Mouse (Mus musculus) effector memory CD4-positive, alpha-beta T cell, adult 7 months (primary cell): Measurements from ENCODE around the gene Tdrd12. TPM values are rescaled to one million over a fixed set of nuclear protein-coding genes. Genes with fewer than 3 reads are reported as not detected.

Experiments used
- polyA plus RNA-seq: library from polyadenylated mRNA; unstranded; fragments of 100-300 nt; shearing (Covaris generic); gene quantifications from one replicate; pipeline ENCODE4 v1.2.1, GENCODE M21; 2017

Tdrd12 gene
- polyA plus RNA-seq, result not detected

DNA sequence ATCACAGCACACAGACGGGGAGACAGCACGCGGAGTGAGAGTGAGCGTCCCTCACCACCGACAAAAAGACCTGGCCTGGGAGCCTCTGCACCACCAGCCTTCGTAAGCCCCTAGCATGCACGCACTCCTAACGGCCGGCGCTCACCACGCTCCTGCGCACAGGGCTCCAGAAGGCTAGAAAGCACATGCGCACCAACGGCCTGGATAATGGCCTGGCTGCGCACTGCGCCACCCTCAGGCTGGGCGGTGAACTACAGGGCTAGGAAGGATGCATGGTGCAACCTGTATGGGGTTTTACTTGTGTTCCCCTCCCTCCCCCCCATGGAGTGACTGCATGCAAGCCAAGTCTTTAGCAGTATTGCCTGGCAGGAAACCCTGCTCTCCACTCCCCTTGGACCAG lies at the start of gene Tdrd12:
TSS of gene Tdrd12 (minus strand) at position 184 of the 400 bp plus-strand sequence.

DNA sequence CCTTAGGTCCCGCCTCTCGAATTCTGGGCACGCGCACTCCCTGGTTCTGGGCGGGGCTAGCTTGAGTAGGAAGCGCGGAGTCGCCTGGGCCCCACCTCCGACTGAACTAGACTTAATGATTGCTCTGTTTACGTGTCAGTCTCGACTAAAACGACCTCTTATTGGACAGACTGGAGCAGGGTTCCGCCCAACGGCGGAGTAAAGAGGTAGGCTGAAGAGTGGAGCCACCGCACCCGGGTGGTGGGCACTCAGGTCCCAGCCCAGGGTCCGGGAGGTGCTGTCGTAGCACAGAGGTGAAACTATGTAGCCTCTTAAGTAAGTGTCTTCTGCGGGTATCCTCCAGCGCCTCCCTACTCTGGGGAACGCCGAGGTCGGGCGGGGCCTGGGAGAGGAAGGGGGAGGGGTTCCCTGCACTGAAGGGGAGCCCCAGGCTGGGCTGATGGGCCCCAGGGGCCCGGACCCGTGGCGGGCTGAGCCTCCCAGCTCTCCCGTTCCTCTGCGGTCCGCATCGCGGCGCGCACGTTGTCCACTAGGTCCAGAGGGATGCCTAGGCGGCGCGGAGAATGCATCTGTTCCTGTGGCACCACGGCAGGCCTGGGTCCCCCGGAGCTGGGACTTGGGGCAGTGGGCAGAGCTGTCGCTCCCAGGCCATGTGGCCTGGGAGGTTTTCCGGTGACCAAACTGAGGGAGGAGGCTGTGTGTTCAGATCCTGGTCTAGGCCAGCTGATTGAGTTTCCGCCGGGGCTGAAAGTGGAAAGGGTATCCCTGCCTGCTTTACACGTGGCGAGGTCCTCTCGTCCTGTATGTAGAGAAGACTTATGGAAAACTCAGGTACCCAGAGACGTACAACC lies 48.7 kb upstream of the Tdrd12 start, which contains the start of gene Ankrd27:
TSS of gene Ankrd27 (plus strand) at position 190 of the 851 bp plus-strand sequence.

GRCm38 (mm10) chr7:35585191-35586054 lies 47.9 kb upstream of the Tdrd12 start, which contains the start of gene Rgs9bp:
Gene Rgs9bp (minus strand): TSS chr7:35585582.

DNA sequence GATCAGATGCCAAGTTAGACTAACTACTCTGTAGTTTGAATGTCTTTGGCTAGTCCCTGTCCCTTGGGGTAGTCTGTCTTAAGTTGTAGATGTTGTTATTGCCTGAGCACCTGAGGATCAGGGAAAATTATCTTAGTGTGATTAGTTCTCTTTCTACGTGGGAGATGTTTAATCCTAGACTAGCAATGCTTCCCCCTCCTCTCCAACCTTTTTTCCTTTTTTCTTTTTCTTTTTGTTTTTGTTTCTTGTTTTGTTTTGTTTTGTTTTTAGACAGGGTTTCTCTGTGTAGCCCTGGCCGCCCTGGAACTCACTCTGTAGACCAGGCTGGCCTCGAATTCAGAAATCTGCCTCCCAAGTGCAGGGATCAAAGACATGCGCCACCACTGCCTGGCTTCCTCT lies 18.7 kb upstream of the Tdrd12 start, which contains the start of gene Nudt19:
TSS of gene Nudt19 (minus strand) at position 100 of the 399 bp plus-strand sequence.

DNA sequence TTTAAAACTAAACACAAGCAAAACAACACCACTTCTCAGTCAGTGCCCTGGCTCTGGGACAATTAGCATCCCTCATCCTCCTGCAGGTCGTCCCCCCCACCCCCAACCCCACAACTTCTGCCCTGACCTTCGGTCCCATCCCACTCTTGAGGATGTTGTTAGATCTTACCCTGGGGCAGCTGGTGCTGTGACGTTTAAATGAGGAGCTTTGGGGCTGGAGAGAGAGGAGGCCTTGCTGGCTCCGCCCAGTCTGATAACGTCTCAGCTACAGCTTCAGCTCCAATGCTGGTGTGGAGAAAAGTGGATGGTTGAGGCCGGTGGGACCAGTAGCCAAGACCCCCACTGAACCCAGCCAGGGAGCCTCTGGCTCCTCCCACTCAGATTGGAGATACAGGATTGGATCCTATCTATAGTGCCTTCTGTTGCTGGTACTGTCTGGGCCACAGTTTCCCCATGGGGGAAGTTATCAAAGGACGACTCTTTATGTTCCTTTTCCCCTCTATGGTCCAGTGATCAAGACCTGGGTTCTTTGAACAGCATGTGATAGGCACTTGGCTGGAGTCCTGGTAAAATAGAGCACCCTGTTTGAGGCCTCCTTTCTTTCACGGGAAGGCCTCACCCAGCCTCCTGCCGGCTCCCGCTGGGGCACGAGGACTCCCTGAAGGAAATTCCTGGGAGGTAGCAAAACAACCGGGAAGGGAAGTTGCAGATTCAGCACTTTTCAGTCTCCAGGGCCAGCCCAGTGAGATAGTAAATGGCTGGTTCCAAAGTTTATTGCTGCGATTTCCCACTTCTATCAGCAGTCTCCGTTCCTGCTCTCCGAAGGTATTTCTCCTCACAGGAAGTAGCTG lies 89.3 kb downstream of the Tdrd12 start, which contains the start of gene Slc7a9:
TSS of gene Slc7a9 (plus strand) at position 801 of the 851 bp plus-strand sequence.

Other genes with a start within 250 kb of the Tdrd12 start
- 13.6 TPM for gene Gpatch1, start 219.3 kb downstream of the Tdrd12 start, polyA plus RNA-seq
- 0.73 TPM for gene Rhpn2, start 203.6 kb downstream of the Tdrd12 start, polyA plus RNA-seq
- 17.5 TPM for gene Faap24, start 140.9 kb downstream of the Tdrd12 start, polyA plus RNA-seq
- 14.9 TPM for gene Cep89, start 140.7 kb downstream of the Tdrd12 start, polyA plus RNA-seq
- not detected for gene Slc7a9, start 88.9 kb downstream of the Tdrd12 start, polyA plus RNA-seq
- gene Nudt19, start 18.6 kb upstream of the Tdrd12 start, polyA plus RNA-seq, result 21.2 TPM
- not detected for gene Rgs9bp, start 47.8 kb upstream of the Tdrd12 start, polyA plus RNA-seq
- 42.1 TPM for gene Ankrd27, start 48.5 kb upstream of the Tdrd12 start, polyA plus RNA-seq
- gene Pdcd5, start 109.8 kb upstream of the Tdrd12 start, polyA plus RNA-seq, result 70.0 TPM
- gene Dpy19l3, start 216.7 kb upstream of the Tdrd12 start, polyA plus RNA-seq, result 52.6 TPM